Comparison of ENCODE assay signal across 9 mouse cellular contexts in the genomic region with DNA sequence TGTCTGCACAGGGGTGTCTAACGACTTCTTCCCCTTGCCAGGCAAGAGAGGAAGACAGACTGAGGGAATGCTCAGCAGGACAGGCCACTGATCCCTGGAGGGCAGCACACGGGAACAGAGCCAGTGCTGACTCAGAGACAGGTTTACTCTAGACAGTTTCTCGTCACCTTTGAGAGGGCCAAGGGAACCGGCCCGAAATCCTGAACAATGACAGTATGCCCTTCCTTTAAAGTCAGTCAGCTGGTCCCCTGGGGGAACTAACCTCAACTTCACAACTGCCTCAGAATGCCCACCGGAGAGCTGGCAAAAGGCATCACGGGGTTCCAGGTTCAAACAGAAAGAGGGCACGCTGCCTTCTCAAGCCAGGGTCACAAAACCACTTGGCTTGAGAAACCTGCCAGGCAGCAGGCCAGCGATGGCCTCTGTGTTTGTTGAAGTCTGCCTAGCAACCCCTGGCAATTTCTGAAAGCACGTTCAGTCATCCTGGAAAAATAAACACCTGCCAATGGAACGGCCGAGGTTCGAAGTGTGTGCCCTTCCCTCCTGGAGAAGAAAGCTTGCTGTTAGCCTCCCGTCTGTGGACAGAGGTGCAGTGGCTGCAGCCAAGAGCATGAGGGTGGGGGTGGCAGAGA.
DNase-seq lines count a peak whose midpoint lies in the region; ATAC-seq lines count a peak whose summit lies in the region.
"Had no signal": no experiment of that assay in that cellular context is flagged by ENCODE, and none has a peak within 500 bp of the region (broad histone marks: within the 10 kb centered on the region; RNA-seq: fewer than 3 reads in every experiment).

No protein-coding gene starts in this region.

- H3K9me3 ChIP-seq in liver, embryonic 16.5 days (replicated peaks; ENCODE audit: control insufficient read depth, low read length): no peaks in the 10 kb centered on the region
- H3K9me3 ChIP-seq in liver, embryonic 12.5 days (replicated peaks): no peaks in the 10 kb centered on the region
- H3K9me3 ChIP-seq in embryonic facial prominence, embryonic 15.5 days (replicated peaks): no peaks in the 10 kb centered on the region
- no peaks in the 10 kb centered on the region for H3K9me3 ChIP-seq in limb, embryonic 15.5 days

- ATAC-seq in liver, embryonic 16.5 days (ENCODE audit: low read depth): peak; percentile 41
- no peak for ATAC-seq in liver, embryonic 12.5 days
- no peak for ATAC-seq in embryonic facial prominence, embryonic 15.5 days (ENCODE audit: insufficient number of reproducible peaks, low FRiP score, low TSS enrichment, low read depth)
- ATAC-seq in limb, embryonic 15.5 days (ENCODE audit: insufficient number of reproducible peaks, low FRiP score, low TSS enrichment, low read depth): peak; percentile 49; the same call in 1 of the 2 replicates
- ATAC-seq in inflammation-experienced regulatory T-cells, adult 6 months: no peak

- no peaks in the 10 kb centered on the region; the same call in 1 of the 2 replicates for H3K4me1 ChIP-seq in liver, embryonic 16.5 days (ENCODE audit: control insufficient read depth, low read depth, low read length)
- H3K4me1 ChIP-seq in liver, embryonic 12.5 days: no peaks in the 10 kb centered on the region
- H3K4me1 ChIP-seq in embryonic facial prominence, embryonic 15.5 days: peaks cover 36% of the 10 kb centered on the region
- H3K4me1 ChIP-seq in limb, embryonic 15.5 days: peaks cover 42% of the 10 kb centered on the region

- H3K4me3 ChIP-seq in liver, embryonic 16.5 days (ENCODE audit: low read depth, low read length): no peak overlapping the region
- no peak overlapping the region for H3K4me3 ChIP-seq in liver, embryonic 12.5 days
- no peak overlapping the region for H3K4me3 ChIP-seq in embryonic facial prominence, embryonic 15.5 days (replicated peaks)
- H3K4me3 ChIP-seq in limb, embryonic 15.5 days: no peak overlapping the region
- H3K4me3 ChIP-seq: erythroblast, embryonic 14.5 days had no signal

- no peak overlapping the region for H3K27ac ChIP-seq in liver, embryonic 16.5 days (ENCODE audit: low read length)
- H3K27ac ChIP-seq in liver, embryonic 12.5 days: no peak overlapping the region
- H3K27ac ChIP-seq in embryonic facial prominence, embryonic 15.5 days (replicated peaks): peak overlapping the region; percentile 58
- H3K27ac ChIP-seq in limb, embryonic 15.5 days: peak overlapping the region; percentile 51

- peak; percentile 56 for DNase-seq in heart, postnatal 25 days (ENCODE audit: low spot score)
- DNase-seq in thymus, postnatal 0 days (ENCODE audit: low spot score): no peak
- DNase-seq in MN1 (ENCODE audit: low spot score): no peak

- H3K4me2 ChIP-seq in liver, embryonic 16.5 days (ENCODE audit: low read depth, low read length): no peak overlapping the region
- H3K4me2 ChIP-seq in liver, embryonic 12.5 days: no peak overlapping the region
- H3K4me2 ChIP-seq in embryonic facial prominence, embryonic 15.5 days (replicated peaks): no peak overlapping the region
- peak overlapping the region; percentile 12; the same call in 1 of the 2 replicates for H3K4me2 ChIP-seq in limb, embryonic 15.5 days

- no peaks in the 10 kb centered on the region for H3K27me3 ChIP-seq in liver, embryonic 16.5 days (ENCODE audit: control insufficient read depth, insufficient read depth, low read depth, low read length)
- no peaks in the 10 kb centered on the region for H3K27me3 ChIP-seq in liver, embryonic 12.5 days (replicated peaks)
- H3K27me3 ChIP-seq in embryonic facial prominence, embryonic 15.5 days: no peaks in the 10 kb centered on the region
- H3K27me3 ChIP-seq in limb, embryonic 15.5 days: no peaks in the 10 kb centered on the region

- 47% methylated on average over 14 of the region's 14 CpGs for WGBS in liver, embryonic 16.5 days (ENCODE audit: insufficient replicate concordance)
- WGBS in liver, embryonic 12.5 days (ENCODE audit: insufficient replicate concordance): 56% methylated on average over 14 of the region's 14 CpGs
- WGBS in embryonic facial prominence, embryonic 15.5 days: 39% methylated on average over 14 of the region's 14 CpGs
- WGBS in limb, embryonic 15.5 days: 28% methylated on average over 14 of the region's 14 CpGs

- no peaks in the 10 kb centered on the region for H3K36me3 ChIP-seq in liver, embryonic 16.5 days (ENCODE audit: control insufficient read depth, insufficient read depth)
- no peaks in the 10 kb centered on the region for H3K36me3 ChIP-seq in liver, embryonic 12.5 days
- no peaks in the 10 kb centered on the region for H3K36me3 ChIP-seq in embryonic facial prominence, embryonic 15.5 days
- no peaks in the 10 kb centered on the region for H3K36me3 ChIP-seq in limb, embryonic 15.5 days

- no peak overlapping the region for H3K9ac ChIP-seq in liver, embryonic 16.5 days (ENCODE audit: low read depth, low read length)
- H3K9ac ChIP-seq in liver, embryonic 12.5 days: no peak overlapping the region
- H3K9ac ChIP-seq in embryonic facial prominence, embryonic 15.5 days: no peak overlapping the region
- H3K9ac ChIP-seq in limb, embryonic 15.5 days: no peak overlapping the region

- intact Hi-C loops in heart, postnatal 25 days (cut with DNase I): no loop called here

Comparison
In these comparisons a context has a peak if more than half of its experiments do, and no peak if none do; other contexts are left out.
1. ATAC-seq: peak in liver, embryonic 16.5 days (single experiment) and limb, embryonic 15.5 days (single experiment); none in liver, embryonic 12.5 days (single experiment), embryonic facial prominence, embryonic 15.5 days (single experiment) and inflammation-experienced regulatory T-cells, adult 6 months (single experiment).
2. H3K27ac ChIP-seq: peak in embryonic facial prominence, embryonic 15.5 days (single experiment) and limb, embryonic 15.5 days (single experiment); none in liver, embryonic 16.5 days (single experiment) and liver, embryonic 12.5 days (single experiment).